Mouse (Mus musculus): ENCODE data around the gene Tpcn1.

- TF ChIP-seq CTCF (IDR thresholded peaks at IDR 0.05; ENCODE audit: low read depth, low read length), result no peak
- no peak for TF ChIP-seq POLR2A (IDR thresholded peaks at IDR 0.05; ENCODE audit: borderline replicate concordance, low read depth, low read length)
These were observed 56.8 kb downstream of the Tpcn1 start for GRCm38 (mm10) chr5:120531631-120532030.
